8 mouse cellular contexts compared by ENCODE assay signal in genomic region chr3:86141366-86141765, GRCm38 (mm10). TPM values are rescaled to one million over a fixed set of nuclear protein-coding genes. Genes with fewer than 3 reads are reported as not detected.
DNase-seq lines count a peak whose midpoint lies in the region; ATAC-seq and TF ChIP-seq lines count a peak whose summit lies in the region.

No protein-coding gene starts in this region.

- H3K9me3 ChIP-seq in forebrain, embryonic 16.5 days (ENCODE audit: control insufficient read depth, low read length): no peaks in the 10 kb centered on the region

- H3K27me3 ChIP-seq in heart, adult 2 months (ENCODE audit: control insufficient read depth, insufficient read depth, low read length): no peaks in the 10 kb centered on the region
- H3K27me3 ChIP-seq in forebrain, embryonic 16.5 days (replicated peaks; ENCODE audit: control insufficient read depth, insufficient read depth, low read length): no peaks in the 10 kb centered on the region
- H3K27me3 ChIP-seq in liver, adult 2 months (ENCODE audit: control insufficient read depth, insufficient read depth, low read length): no peaks in the 10 kb centered on the region
- no peaks in the 10 kb centered on the region for H3K27me3 ChIP-seq in small intestine, adult 2 months (ENCODE audit: control insufficient read depth, insufficient read depth, low read length)

- 7% methylated on average over 7 of the region's 7 CpGs for WGBS in heart, adult 2 months
- WGBS in forebrain, embryonic 16.5 days: 11% methylated on average over 7 of the region's 7 CpGs
- WGBS in liver, adult 2 months: 7% methylated on average over 7 of the region's 7 CpGs
- WGBS in small intestine, adult 2 months: 3% methylated on average over 7 of the region's 7 CpGs

- peak overlapping the region; percentile 45 for H3K9ac ChIP-seq in heart, adult 2 months (ENCODE audit: low read depth, low read length)
- peak overlapping the region; percentile 88 for H3K9ac ChIP-seq in forebrain, embryonic 16.5 days (replicated peaks; ENCODE audit: low read depth, low read length)
- peak overlapping the region; percentile 95 for H3K9ac ChIP-seq in liver, adult 2 months (ENCODE audit: low read depth, low read length)

- H3K36me3 ChIP-seq in heart, adult 2 months (ENCODE audit: control insufficient read depth, insufficient read depth, low read length): peaks cover 18% of the 10 kb centered on the region
- H3K36me3 ChIP-seq in forebrain, embryonic 16.5 days (ENCODE audit: control insufficient read depth, insufficient read depth): peaks cover 12% of the 10 kb centered on the region
- peaks cover 36% of the 10 kb centered on the region for H3K36me3 ChIP-seq in liver, adult 2 months (ENCODE audit: control insufficient read depth, insufficient read depth, low read length)
- peaks cover 31% of the 10 kb centered on the region for H3K36me3 ChIP-seq in small intestine, adult 2 months (ENCODE audit: control insufficient read depth, insufficient read depth, low read length)

- intact Hi-C loops in heart, adult 2 months (cut with DNase I): no loop called here

- H3K4me2 ChIP-seq in forebrain, embryonic 16.5 days (ENCODE audit: low read length): peak overlapping the region; percentile 85

- TF ChIP-seq POLR2A in heart, adult 2 months (IDR thresholded peaks at IDR 0.05; ENCODE audit: insufficient read depth, low read depth, low read length): no peak
- TF ChIP-seq POLR2A in liver, adult 2 months (IDR thresholded peaks at IDR 0.05; ENCODE audit: extremely low read depth, insufficient read depth, low read length): no peak
- TF ChIP-seq POLR2A in small intestine, adult 2 months (IDR thresholded peaks at IDR 0.05; ENCODE audit: low read depth, low read length): no peak

- no peak for TF ChIP-seq CTCF in heart, adult 2 months (IDR thresholded peaks at IDR 0.05)
- no peak for TF ChIP-seq CTCF in liver, adult 2 months (IDR thresholded peaks at IDR 0.05; ENCODE audit: low read depth, low read length)
- TF ChIP-seq CTCF in small intestine, adult 2 months (IDR thresholded peaks at IDR 0.05; ENCODE audit: extremely low read depth, insufficient read length, insufficient replicate concordance, low read depth, low read length): no peak

- no peak for DNase-seq in heart, adult 2 months
- DNase-seq in heart, adult 8-10 months (ENCODE audit: low spot score): no peak
- peak; percentile 39 for DNase-seq in MN1 (ENCODE audit: low spot score)
- DNase-seq in liver, adult 2 months (ENCODE audit: extremely low read depth, low read depth, low spot score): no peak
- DNase-seq in left cerebral cortex, adult 8-10 months (ENCODE audit: low spot score in 2 of 2): no peak
- DNase-seq in right cerebral cortex, postnatal 4 days: no peak

- peak overlapping the region; percentile 76 for H3K4me3 ChIP-seq in heart, adult 2 months
- peak overlapping the region; percentile 70 for H3K4me3 ChIP-seq in forebrain, embryonic 16.5 days (replicated peaks; ENCODE audit: low read length)
- peak overlapping the region; percentile 92 for H3K4me3 ChIP-seq in liver, adult 2 months (ENCODE audit: insufficient read depth, low read depth, low read length)
- peak overlapping the region; percentile 86 for H3K4me3 ChIP-seq in small intestine, adult 2 months (ENCODE audit: low read depth, low read length)

- peaks cover 3% of the 10 kb centered on the region for H3K4me1 ChIP-seq in heart, adult 2 months (ENCODE audit: control insufficient read depth, insufficient read depth, low read length)
- H3K4me1 ChIP-seq in forebrain, embryonic 16.5 days (replicated peaks; ENCODE audit: control insufficient read depth, insufficient read depth, low read length): peaks cover 13% of the 10 kb centered on the region
- peaks cover 3% of the 10 kb centered on the region; the same call in 1 of the 2 replicates for H3K4me1 ChIP-seq in liver, adult 2 months (ENCODE audit: control insufficient read depth, insufficient read depth, low read length)
- no peaks in the 10 kb centered on the region; the same call in 1 of the 2 replicates for H3K4me1 ChIP-seq in small intestine, adult 2 months (ENCODE audit: control insufficient read depth, insufficient read depth, insufficient read length, low read length)

- no peaks in the 10 kb centered on the region; the same call in 1 of the 2 replicates for H3K79me2 ChIP-seq in heart, adult 2 months (replicated peaks; ENCODE audit: control insufficient read depth, insufficient read depth, low read length)
- peaks cover 10% of the 10 kb centered on the region; the same call in 1 of the 2 replicates for H3K79me2 ChIP-seq in liver, adult 2 months (ENCODE audit: control insufficient read depth, insufficient read depth, low read length)

- TF ChIP-seq EP300 in heart, adult 2 months (IDR thresholded peaks at IDR 0.05; ENCODE audit: insufficient read depth, low read depth, low read length): no peak

- ATAC-seq in forebrain, embryonic 16.5 days: no peak

- peak overlapping the region; percentile 84 for H3K27ac ChIP-seq in heart, adult 2 months
- H3K27ac ChIP-seq in forebrain, embryonic 16.5 days (ENCODE audit: low read length): no peak overlapping the region
- no peak overlapping the region for H3K27ac ChIP-seq in liver, adult 2 months (replicated peaks; ENCODE audit: insufficient read depth, low read depth, low read length)
- no peak overlapping the region for H3K27ac ChIP-seq in small intestine, adult 2 months (ENCODE audit: insufficient read depth, low read depth, low read length)

RNA-seq across cellular contexts. Expression of gene Rps3a1, which starts 1.1 kb away (rescaled TPM):
- total RNA-seq in heart, adult 2 months (2021): 100 to 1,000 TPM; 482 to 538 TPM
- polyA plus RNA-seq in heart, adult 2 months (2012; rRNA removed): 186 and 373 TPM in 2 replicates
- total RNA-seq in heart, adult 8-10 months (2022): 100 to 1,000 TPM; 449 to 536 (median 497) TPM
- 654 and 744 TPM in 2 replicates for polyA plus RNA-seq in forebrain, embryonic 16.5 days (2015; fragmentation: Nextera tagmentation; extraction: Ambion mirVana)
- total RNA-seq in liver, adult 2 months (2014; rRNA removed): 646 and 675 TPM in 2 replicates
- polyA plus RNA-seq in liver, adult 2 months (2012; rRNA removed): 94.6 and 104 TPM in 2 replicates
- 72.2 and 82.5 TPM in 2 replicates for polyA plus RNA-seq in small intestine, adult 2 months (2012; rRNA removed)
- 100 to 1,000 TPM; 417 to 460 (median 449) TPM for total RNA-seq in left cerebral cortex, adult 8-10 months (2022)

Comparison
In these comparisons a context has a peak if more than half of its experiments do, and no peak if none do; other contexts are left out.
1. H3K9ac ChIP-seq: peak in every context shown above with its lines; median percentile 95 in liver, adult 2 months; 88 in forebrain, embryonic 16.5 days; 45 in heart, adult 2 months.